Mouse (Mus musculus) CH12.LX (cell line): ENCODE measurements around the gene Abcb10.

ENCODE experiments used
- CTCF ChIP-seq, 2 experiments: IDR thresholded peaks in 1 of 2; conservative IDR thresholded peaks in 1 of 2; 2 replicates each; pipeline ENCODE4 v1.5.1; 2011 to 2012; ENCODE audit warnings: low read depth in 2 of 2, low read length in 2 of 2, improper control_type of control experiment in 1 of 2, inconsistent platforms in 1 of 2, mild to moderate bottlenecking in 1 of 2, moderate library complexity in 1 of 2
- HCFC1 ChIP-seq: IDR thresholded peaks from 2 replicates; pipeline ENCODE4 v1.6.1; 2012; ENCODE audit warnings: low read depth, mild to moderate bottlenecking, inconsistent platforms, low read length, improper control_type of control experiment
- MEF2A ChIP-seq: IDR thresholded peaks from 2 replicates; pipeline ENCODE4 v1.6.1; 2014; ENCODE audit warnings: low read depth, mild to moderate bottlenecking, inconsistent platforms, low read length, improper control_type of control experiment, borderline replicate concordance
- POLR2A ChIP-seq: IDR thresholded peaks from 2 replicates; pipeline ENCODE4 v1.6.1; 2011; ENCODE audit warnings: low read depth, mild to moderate bottlenecking, improper control_type of control experiment, low read length
- ZNF384 ChIP-seq: IDR thresholded peaks from 2 replicates; pipeline ENCODE4 v1.6.1; 2012; ENCODE audit warnings: low read depth, low read length, improper control_type of control experiment, inconsistent platforms

- no peak for TF ChIP-seq POLR2A
- no peak for TF ChIP-seq ZNF384
- TF ChIP-seq MEF2A, result no peak
- TF ChIP-seq CTCF (conservative IDR thresholded peaks at IDR 0.05 in 1 of 2, IDR thresholded peaks at IDR 0.05 in 1 of 2; ENCODE audit: low read depth in 2 of 2, low read length in 2 of 2), result no peak
- no peak for TF ChIP-seq HCFC1
Observed at GRCm38 (mm10) chr8:123993997-123994396, 11.1 kb upstream of the Abcb10 start.
